Mouse (Mus musculus): ENCODE results near the gene Btg1-ps2. TPM values are rescaled to one million over a fixed set of nuclear protein-coding genes. Genes with fewer than 3 reads are reported as not detected.

The Btg1-ps2 gene
- not detected in 2 replicates for polyA plus RNA-seq (2015; fragmentation: Nextera tagmentation; extraction: Ambion mirVana)

GRCm38 (mm10) chrX:38043014-38043413, at the start of gene Btg1-ps2:
Gene Btg1-ps2, minus strand, starts transcription at chrX:38043114.

DNA sequence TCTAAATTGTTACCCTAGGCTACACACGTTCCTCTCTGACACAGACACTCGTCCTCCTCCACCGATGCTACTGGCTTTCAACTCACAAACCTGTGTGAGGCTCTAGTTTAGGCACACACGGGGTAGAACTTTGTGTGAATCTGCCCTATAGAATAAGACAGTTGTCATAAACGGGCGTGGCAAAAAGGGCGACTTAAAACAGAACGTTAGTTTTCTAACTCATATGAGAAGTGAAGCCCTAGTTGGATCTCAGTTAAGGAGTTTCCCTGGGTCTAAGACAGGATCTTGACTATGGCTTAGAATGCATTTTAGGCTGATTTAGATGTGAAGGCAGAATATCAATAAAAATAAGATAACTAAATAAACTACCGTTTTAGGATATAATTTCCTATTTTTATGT, 42.1 kb upstream of the Btg1-ps2 start, which contains the start of gene Rhox11:
Gene Rhox11 (minus strand): TSS at position 101 of the 400 bp plus-strand sequence.

GRCm38 (mm10) chrX:38066175-38066574, 23.3 kb upstream of the Btg1-ps2 start, which contains the start of gene Rhox10:
Gene Rhox10, plus strand, starts transcription at chrX:38066475.

GRCm38 (mm10) chrX:38018597-38018996, 24.3 kb downstream of the Btg1-ps2 start, which contains the start of gene Btg1-ps1:
Gene Btg1-ps1, minus strand, starts transcription at chrX:38018815.

Other genes starting within 250 kb of the Btg1-ps2 start
- gene Rhox5, start 238.3 kb downstream of the Btg1-ps2 start, polyA plus RNA-seq (2015; fragmentation: Nextera tagmentation; extraction: Ambion mirVana), result 0.35 and 0.75 TPM in 2 replicates
- not detected in 2 replicates for gene Rhox6, start 216.2 kb downstream of the Btg1-ps2 start, polyA plus RNA-seq (2015; fragmentation: Nextera tagmentation; extraction: Ambion mirVana)
- gene Rhox7a, start 211.4 kb downstream of the Btg1-ps2 start, polyA plus RNA-seq (2015; fragmentation: Nextera tagmentation; extraction: Ambion mirVana), result not detected in 2 replicates
- not detected in 2 replicates for gene Rhox8, start 164.2 kb downstream of the Btg1-ps2 start, polyA plus RNA-seq (2015; fragmentation: Nextera tagmentation; extraction: Ambion mirVana)
- gene Rhox7b, start 145.9 kb downstream of the Btg1-ps2 start, polyA plus RNA-seq (2015; fragmentation: Nextera tagmentation; extraction: Ambion mirVana), result not detected in 2 replicates
- gene Rhox9, start 141.3 kb downstream of the Btg1-ps2 start, polyA plus RNA-seq (2015; fragmentation: Nextera tagmentation; extraction: Ambion mirVana), result not detected in 2 replicates
- gene Btg1-ps1, start 24.3 kb downstream of the Btg1-ps2 start, polyA plus RNA-seq (2015; fragmentation: Nextera tagmentation; extraction: Ambion mirVana), result not detected in 2 replicates
- gene Rhox10, start 23.4 kb upstream of the Btg1-ps2 start, polyA plus RNA-seq (2015; fragmentation: Nextera tagmentation; extraction: Ambion mirVana), result not detected in 2 replicates
- not detected in 2 replicates for gene Rhox11, start 42.0 kb upstream of the Btg1-ps2 start, polyA plus RNA-seq (2015; fragmentation: Nextera tagmentation; extraction: Ambion mirVana)
- not detected in 2 replicates for gene Rhox12, start 67.8 kb upstream of the Btg1-ps2 start, polyA plus RNA-seq (2015; fragmentation: Nextera tagmentation; extraction: Ambion mirVana)
- gene Rhox13, start 78.1 kb upstream of the Btg1-ps2 start, polyA plus RNA-seq (2015; fragmentation: Nextera tagmentation; extraction: Ambion mirVana), result 0.18 TPM in 1 of 2 replicates, not detected in the other
- gene Zbtb33, start 146.7 kb upstream of the Btg1-ps2 start, polyA plus RNA-seq (2015; fragmentation: Nextera tagmentation; extraction: Ambion mirVana), result 3.4 and 3.5 TPM in 2 replicates
- 51.9 and 55.0 TPM in 2 replicates for gene Tmem255a, start 209.3 kb upstream of the Btg1-ps2 start, polyA plus RNA-seq (2015; fragmentation: Nextera tagmentation; extraction: Ambion mirVana)

All from neural tube, postnatal 0 days (tissue).